Mouse (Mus musculus): Measurements from ENCODE around the gene Dock10.

Gene Dock10

GRCm38 (mm10) chr1:80606131-80606754 is 152.1 kb downstream of the Dock10 start:
- no peak for DNase-seq

GRCm38 (mm10) chr1:80604332-80604731 is 154.0 kb downstream of the Dock10 start:
- DNase-seq = no peak

- no peak for DNase-seq
These were observed 155.2 kb downstream of the Dock10 start for GRCm38 (mm10) chr1:80603081-80603480.

DNA sequence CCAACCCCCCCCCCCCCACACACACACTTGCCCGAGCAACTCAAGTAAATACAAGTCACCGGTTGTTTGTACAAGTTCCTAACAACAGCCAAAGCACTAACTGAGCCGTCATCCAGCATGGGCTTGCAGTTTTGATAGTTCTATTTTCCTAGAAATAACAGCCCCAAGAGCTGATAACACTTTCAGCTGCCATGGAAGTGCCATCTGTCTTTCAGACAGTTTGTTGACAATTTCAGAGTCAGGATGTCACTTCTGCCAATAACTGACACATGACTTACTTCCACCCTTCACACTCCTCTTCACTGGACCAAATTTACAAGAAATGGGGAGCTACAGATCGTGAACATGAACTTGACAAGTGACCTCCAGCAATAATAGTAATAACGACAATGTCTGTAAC is 175.0 kb downstream of the Dock10 start:
- DNase-seq = no peak

DNA sequence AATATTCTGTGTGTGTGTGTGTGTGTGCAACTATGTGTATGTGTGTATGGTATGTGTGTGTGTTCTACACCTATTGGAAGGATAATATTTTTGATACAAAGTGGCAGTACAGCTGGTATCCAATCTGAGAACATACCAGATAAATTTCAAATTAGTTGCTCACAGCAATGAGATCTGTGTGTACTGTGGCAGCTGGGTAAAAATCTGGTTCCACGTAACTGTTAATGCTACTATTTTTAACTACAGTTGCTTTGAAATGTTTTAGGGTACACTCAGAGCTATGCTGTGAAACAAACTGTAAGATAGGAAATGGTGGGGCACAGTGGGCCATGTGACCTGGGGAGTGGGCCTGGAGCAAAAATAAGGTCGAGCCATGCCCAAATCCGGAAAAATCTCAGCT is 176.1 kb downstream of the Dock10 start:
- no peak for DNase-seq

DNA sequence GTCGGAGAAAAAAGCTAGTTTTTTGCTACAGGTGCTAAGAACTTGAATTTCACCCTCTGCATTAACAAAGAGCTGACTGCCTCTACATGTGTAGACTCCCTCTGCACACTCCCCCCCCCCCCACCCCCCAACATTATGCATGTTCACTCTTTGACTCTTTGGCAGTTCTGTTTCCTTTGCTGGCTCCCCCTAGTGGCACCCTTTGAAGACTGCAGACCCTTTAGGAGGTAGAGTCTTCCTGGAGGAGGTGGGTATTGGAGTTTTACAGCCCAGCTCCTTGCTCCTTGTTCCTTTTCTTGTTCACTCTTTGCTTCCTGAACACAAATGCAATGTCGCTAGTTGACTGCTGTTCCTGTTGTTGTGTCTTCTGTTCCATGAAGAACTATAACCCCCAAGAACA is 181.4 kb downstream of the Dock10 start:
- peak in 1 of 2 experiments; percentile 4 for DNase-seq

DNA sequence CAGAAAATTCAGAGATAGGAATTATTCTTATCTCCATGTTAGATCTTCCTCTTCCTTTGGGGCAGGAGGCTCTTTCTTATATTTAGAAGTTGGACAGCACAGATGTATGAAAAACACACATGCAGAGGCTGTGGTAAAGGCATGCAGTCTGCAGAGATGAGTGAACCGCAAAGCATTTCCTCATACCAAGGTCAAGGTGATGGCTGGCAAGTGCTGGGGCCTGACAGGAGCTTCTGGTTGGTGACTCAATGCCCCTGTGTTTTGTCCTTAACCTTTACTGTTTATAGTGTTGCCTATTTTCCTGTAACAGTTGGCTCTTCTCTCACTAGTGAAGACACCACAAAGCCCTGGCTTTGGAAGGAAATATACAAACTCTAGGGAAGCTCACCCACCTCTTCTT is 201.9 kb downstream of the Dock10 start:
- no peak for DNase-seq

GRCm38 (mm10) chr1:80541522-80541921 is 216.8 kb downstream of the Dock10 start:
- DNase-seq = no peak

GRCm38 (mm10) chr1:80522197-80522596 is 236.1 kb downstream of the Dock10 start:
- no peak for DNase-seq

- DNase-seq = no peak
These were observed 237.9 kb downstream of the Dock10 start for GRCm38 (mm10) chr1:80520456-80520855.

GRCm38 (mm10) chr1:80519893-80520292 is 238.4 kb downstream of the Dock10 start:
- no peak for DNase-seq

DNA sequence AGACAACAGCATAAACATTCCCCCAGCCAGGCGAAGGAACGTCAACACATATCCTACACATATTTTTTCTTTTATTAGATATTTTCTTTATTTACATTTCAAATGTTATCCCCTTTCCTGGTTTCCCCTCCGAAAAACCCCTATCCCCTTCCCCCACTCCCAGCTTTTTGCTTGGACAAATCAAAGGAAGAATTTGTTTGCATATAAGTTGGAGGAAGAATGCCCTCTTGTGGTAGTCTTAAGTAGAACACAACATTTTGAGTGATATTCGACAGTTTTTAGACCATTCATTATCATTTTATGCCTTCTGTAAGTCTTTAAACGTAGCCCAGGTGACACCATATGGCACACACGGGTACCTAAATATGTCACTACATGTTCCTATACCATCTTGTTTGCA is 242.5 kb downstream of the Dock10 start:
- DNase-seq = no peak

DNA sequence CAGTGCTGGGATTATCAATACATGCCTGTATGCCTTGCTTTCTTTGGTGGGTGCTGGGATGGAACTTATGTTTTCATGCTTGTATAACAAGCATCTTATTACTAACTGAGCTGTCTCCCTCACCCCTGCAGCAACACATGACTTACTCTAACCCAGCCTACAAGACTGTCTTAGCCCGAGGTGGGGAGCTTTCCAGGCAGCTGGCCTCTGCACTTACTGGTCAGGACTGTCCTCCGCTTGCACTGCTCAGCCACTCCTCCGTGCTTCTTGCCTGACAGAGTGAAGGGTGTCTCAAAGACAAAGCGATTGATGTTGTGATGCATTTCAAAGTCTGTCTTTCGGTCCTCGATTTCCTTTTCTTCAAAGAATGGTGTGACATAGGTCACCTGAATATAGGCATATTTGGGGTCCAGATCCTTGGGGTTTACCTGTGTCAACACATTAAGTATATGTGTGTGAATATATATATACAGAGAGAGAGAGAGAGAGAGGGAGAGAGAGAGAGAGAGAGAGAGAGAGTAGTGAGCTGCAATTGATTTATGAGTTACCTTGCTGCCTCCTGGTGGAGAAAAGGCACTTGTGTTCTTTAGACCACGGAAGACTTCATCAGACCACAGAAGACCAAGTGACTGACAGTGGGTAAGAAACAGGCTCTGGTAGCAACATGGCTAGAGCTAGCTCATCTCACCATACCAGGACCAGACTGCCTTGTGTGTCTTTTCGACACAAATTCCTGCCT is 245.9 kb downstream of the Dock10 start:
- DNase-seq = no peak

DNA sequence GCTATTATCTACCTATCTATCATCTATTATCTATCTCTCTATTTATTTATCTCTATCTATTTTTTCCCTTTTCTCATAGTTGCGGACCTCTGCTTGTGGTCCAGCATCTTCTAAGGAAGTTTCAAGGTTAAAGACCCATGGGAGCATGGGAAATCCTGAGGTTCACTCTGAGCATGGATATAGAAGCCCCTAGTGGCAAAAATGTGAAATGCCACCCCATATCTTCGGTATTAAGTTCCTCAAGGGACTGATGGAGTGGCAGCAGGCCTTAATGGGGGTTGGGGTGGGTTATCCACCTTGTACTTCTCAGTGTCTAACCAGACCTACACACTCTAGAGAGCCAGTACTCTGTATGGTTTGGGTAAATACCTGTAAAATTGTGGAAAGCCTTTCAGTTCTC is 253.6 kb downstream of the Dock10 start:
- no peak for DNase-seq

- no peak for DNase-seq
These were observed 254.2 kb downstream of the Dock10 start for GRCm38 (mm10) chr1:80504081-80504480.

DNA sequence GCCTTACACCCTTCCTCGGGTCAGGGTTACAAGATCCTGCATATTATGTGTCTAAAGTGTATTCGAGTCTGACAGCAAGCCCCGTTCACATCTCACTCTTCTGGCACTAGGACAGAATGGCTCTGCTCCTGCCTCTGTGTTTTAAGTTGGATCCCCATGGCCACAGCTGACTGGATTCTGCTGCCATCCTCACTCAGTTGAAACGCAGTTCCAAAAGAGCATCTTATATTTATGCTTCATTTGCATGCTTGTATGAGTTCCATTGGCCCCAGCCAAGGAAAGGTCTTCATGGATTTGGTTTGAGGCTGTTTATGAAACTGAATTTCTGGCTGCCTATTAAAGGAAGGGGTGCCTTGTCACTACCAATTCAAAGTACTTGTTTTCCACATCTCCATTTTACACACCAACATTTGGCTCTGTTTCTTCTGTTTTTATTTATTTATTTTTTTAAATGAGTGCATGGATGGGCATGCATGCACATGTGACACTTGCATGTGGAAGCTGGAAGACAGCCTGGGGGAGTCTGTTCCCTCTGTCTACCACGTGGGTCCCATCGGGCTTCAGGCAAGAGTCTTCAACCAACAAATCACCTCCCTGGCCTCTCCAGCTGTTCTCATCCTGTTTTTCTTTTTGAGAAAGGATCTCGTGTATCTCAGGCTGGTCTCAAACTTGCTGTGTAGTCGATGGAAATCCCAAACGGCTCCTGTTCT is 255.7 kb downstream of the Dock10 start:
- DNase-seq = no peak

DNA sequence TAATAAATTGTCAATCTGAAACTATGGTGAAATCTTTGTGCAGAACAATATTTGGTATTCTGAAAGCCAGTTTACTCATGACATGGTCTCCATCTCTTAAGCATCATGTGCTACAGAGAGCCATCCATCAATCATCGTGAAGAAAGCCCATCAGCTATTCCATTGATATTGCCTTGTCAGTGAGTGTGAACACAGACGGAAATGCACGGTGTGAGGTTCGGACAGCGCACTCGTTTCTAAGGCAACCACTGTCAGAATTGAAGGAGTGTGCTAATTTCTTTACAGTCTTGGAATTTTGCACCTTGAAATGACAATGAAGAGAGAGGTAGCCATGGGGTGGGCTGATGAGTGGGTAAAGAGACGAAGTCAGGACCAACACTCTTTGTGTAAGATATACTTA is 259.1 kb downstream of the Dock10 start:
- no peak for DNase-seq

DNA sequence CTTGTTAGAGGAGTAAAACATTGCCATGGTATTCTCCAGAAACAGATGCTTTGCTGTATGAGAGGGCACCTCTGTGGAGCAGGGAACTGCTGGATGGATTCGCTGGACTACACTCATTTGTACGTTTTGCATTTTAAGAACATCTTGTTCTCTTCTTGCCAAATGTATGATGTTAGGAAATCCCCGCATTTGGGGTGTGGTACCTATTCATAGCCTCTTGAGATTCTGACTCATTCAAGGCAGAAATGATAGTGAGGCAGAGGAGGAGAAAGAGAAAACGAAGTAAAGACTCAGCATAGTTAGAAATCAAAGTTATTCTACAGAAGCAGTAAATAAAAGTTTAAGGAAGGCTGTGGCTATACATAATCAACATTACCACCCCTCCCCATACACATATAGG is 262.0 kb downstream of the Dock10 start:
- peak in 1 of 2 experiments; percentile 4 for DNase-seq

DNA sequence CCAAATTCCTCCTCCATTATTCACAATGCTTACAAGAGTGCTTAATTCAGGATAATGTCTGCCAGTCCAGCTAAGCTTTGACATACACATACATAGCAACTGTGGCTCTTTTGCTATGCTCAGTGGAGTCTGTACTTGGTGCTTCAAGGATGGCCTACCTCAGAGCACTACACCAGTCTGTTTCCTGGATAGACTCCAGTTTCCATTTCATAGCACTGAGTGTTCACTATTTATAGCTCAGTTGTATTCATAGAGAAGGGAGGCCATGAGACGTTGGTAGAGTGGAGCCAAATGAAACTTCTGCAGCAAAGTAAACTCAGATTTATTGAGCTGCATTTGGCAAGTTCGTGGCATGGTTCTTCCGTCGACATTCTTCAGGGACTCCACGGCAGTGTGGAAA is 274.9 kb downstream of the Dock10 start:
- no peak for DNase-seq

DNA sequence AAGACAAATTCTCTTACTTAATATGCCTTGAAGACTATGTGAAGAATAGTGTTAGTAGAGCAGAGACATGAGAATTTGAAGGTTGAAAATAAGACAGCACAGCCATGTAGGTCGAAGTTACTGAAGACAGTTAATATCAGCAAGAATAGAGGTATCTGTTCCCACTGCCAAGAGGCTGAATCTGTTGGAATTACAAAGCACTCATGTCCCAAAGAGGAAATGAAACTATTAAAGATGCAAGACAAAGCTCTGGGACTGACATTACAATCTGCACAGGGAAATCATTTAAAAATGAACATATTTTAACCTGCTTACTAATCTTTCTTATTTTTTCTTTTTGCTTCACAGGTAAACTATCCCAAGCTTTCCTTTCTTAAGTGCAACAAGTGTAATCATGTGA is 283.4 kb downstream of the Dock10 start:
- no peak for DNase-seq

DNA sequence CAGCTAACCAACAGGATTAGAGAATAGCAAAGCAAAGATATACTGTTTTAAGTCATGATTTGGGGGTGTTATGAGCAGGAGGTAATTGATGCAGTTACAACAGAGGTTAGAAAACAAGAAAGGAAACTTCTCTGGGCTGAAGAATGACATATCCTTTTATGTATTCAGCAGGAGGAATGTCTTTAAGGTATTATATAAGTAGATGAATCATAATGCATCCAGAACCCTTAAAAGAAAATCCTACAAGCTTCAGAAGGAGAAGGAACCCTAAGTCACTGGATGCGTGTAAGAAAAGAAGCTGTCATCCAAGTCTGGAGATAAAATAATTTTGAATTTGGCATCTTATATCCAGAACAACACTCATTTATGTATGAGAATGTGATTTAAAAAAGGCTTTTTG is 285.9 kb downstream of the Dock10 start:
- DNase-seq = no peak

GRCm38 (mm10) chr1:80461348-80461747 is 297.0 kb downstream of the Dock10 start, which contains the start of gene Gm45261:
Gene Gm45261 (minus strand): TSS chr1:80461448.
- DNase-seq = no peak

DNA sequence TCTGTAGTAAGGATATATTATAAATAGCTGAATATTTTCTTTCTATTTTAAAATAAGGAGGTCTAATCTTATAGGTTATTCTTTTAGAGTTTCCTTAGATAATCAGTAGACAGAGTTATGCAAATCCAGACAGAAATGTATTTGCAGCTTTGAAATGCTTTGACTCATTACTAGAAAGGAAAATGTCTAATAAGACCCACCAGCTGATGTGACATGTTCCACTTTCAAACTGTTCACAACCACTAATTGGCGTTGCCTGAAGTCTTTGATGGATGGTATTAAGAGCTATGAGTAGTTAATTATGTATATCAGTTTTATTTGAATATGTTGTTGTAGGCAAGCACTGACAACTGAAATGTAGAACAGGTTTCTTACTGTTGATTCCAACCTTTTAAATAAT is 298.4 kb downstream of the Dock10 start:
- DNase-seq = no peak

- DNase-seq = no peak
These were observed 298.9 kb downstream of the Dock10 start for GRCm38 (mm10) chr1:80459477-80459876.

Measured in lung, adult 18-20 months (tissue).